Mouse (Mus musculus) small intestine, adult 2 months (tissue): ENCODE measurements around the gene Herpud1. TPM values are rescaled to one million over a fixed set of nuclear protein-coding genes. Genes with fewer than 3 reads are reported as not detected.

Source experiments
- H3K27ac ChIP-seq: fragments of 200-500 bp; 2 replicates; pipeline ENCODE4 v1.5.1; 2012; ENCODE audit warnings: low read depth, low read length, control low read depth, inconsistent platforms; ENCODE audit not compliant: insufficient read depth
- H3K27me3 ChIP-seq: fragments of 200-500 bp; 2 replicates; pipeline ENCODE4 v1.6.1; 2012; ENCODE audit warnings: mild to moderate bottlenecking, moderate library complexity, low read length, inconsistent platforms; ENCODE audit not compliant: control insufficient read depth, insufficient read depth
- H3K36me3 ChIP-seq: fragments of 200-500 bp; 2 replicates; pipeline ENCODE4 v1.6.1; 2012; ENCODE audit warnings: mild to moderate bottlenecking, low read length, control low read depth, inconsistent platforms; ENCODE audit not compliant: control insufficient read depth, insufficient read depth
- H3K4me1 ChIP-seq: fragments of 200-500 bp; 2 replicates; pipeline ENCODE4 v1.6.1; 2012; ENCODE audit warnings: low read length, inconsistent platforms, mixed read lengths; ENCODE audit not compliant: control insufficient read depth, insufficient read depth, insufficient read length
- H3K4me3 ChIP-seq: fragments of 200-500 bp; 2 replicates; pipeline ENCODE4 v1.5.1; 2012; ENCODE audit warnings: low read depth, mild to moderate bottlenecking, control low read depth, inconsistent platforms, low read length, moderate library complexity
- CTCF ChIP-seq: fragments of 200-500 bp; IDR thresholded peaks from 2 replicates; pipeline ENCODE4 v1.5.1; 2012; ENCODE audit warnings: low read depth, mild to moderate bottlenecking, control low read depth, inconsistent platforms, low read length, moderate library complexity, mixed read lengths; ENCODE audit not compliant: insufficient replicate concordance, insufficient read length; ENCODE audit errors: extremely low read depth
- POLR2A ChIP-seq: fragments of 200-500 bp; IDR thresholded peaks from 2 replicates; pipeline ENCODE4 v1.6.1; 2012; ENCODE audit warnings: low read depth, mild to moderate bottlenecking, control low read depth, inconsistent platforms, low read length, moderate library complexity
- WGBS: fragments of 180-500 bp; shearing (Covaris S2); methylation state at CpG from one replicate; pipeline ENCODE4 v1.1.7; 2018; 5-methylcytosine and 5-hydroxymethylcytosine counted together
- polyA plus RNA-seq: library from polyadenylated mRNA; depleted of rRNA; stranded (reverse); fragments of >200 nt; gene quantifications from 2 replicates; pipeline ENCODE4 v1.2.3, GENCODE M21; 2012

Herpud1 gene
- polyA plus RNA-seq, 1 experiment, result 331 TPM

GRCm38 (mm10) chr8:94384166-94384565 lies 2.1 kb upstream of the Herpud1 start:
- Histone ChIP-seq H3K27me3 (no peaks in the 10 kb centered on the region), H3K4me3 (no peak overlapping the region), H3K36me3 (peaks cover under 1% of the 10 kb centered on the region), H3K27ac (no peak overlapping the region), H3K4me1 (peaks cover 5% of the 10 kb centered on the region; the same call in 1 of the 2 replicates)
- TF ChIP-seq CTCF (no peak), POLR2A (no peak)
- WGBS, result 50% methylated on average over 7 of the region's 7 CpGs

- peak; percentile 18; the same call in 1 of the 2 replicates for TF ChIP-seq CTCF
- TF ChIP-seq POLR2A, result no peak
- WGBS, result 20% methylated on average over 20 of the region's 20 CpGs
- H3K4me3 ChIP-seq, result peak overlapping the region; percentile 80
- H3K27ac ChIP-seq, result peak overlapping the region; percentile 77
- peaks cover 5% of the 10 kb centered on the region; the same call in 1 of the 2 replicates for H3K4me1 ChIP-seq
- H3K36me3 ChIP-seq, result peaks cover 15% of the 10 kb centered on the region
- H3K27me3 ChIP-seq, result no peaks in the 10 kb centered on the region
Observed at GRCm38 (mm10) chr8:94385506-94386213, 578 bp upstream of the Herpud1 start.

- TF ChIP-seq POLR2A (peak; percentile 35; the same call in 1 of the 2 replicates), CTCF (peak; percentile 13; the same call in 1 of the 2 replicates)
- peak overlapping the region; percentile 80 for H3K4me3 ChIP-seq
- peak overlapping the region; percentile 97 for H3K27ac ChIP-seq
- WGBS, result under 1% methylated on average over 25 of the region's 25 CpGs
- peaks cover 5% of the 10 kb centered on the region; the same call in 1 of the 2 replicates for H3K4me1 ChIP-seq
- H3K27me3 ChIP-seq, result no peaks in the 10 kb centered on the region
- H3K36me3 ChIP-seq, result peaks cover 30% of the 10 kb centered on the region
Observed at GRCm38 (mm10) chr8:94387027-94387684, 918 bp downstream of the Herpud1 start.

GRCm38 (mm10) chr8:94387785-94388184 lies 1.5 kb downstream of the Herpud1 start:
- TF ChIP-seq CTCF, result peak; percentile 0; the same call in 1 of the 2 replicates
- TF ChIP-seq POLR2A, result no peak
- Histone ChIP-seq H3K4me1 (peaks cover 5% of the 10 kb centered on the region; the same call in 1 of the 2 replicates), H3K27me3 (no peaks in the 10 kb centered on the region), H3K27ac (peak overlapping the region; percentile 96), H3K36me3 (peaks cover 37% of the 10 kb centered on the region), H3K4me3 (peak overlapping the region; percentile 80)
- 5% methylated on average over 6 of the region's 6 CpGs for WGBS

GRCm38 (mm10) chr8:94389531-94389930 lies 3.3 kb downstream of the Herpud1 start:
- H3K4me1 ChIP-seq, result peaks cover 5% of the 10 kb centered on the region; the same call in 1 of the 2 replicates
- no peak for TF ChIP-seq CTCF
- TF ChIP-seq POLR2A, result no peak
- H3K27ac ChIP-seq, result no peak overlapping the region
- WGBS, result 86% methylated on average over 6 of the region's 6 CpGs
- no peaks in the 10 kb centered on the region for H3K27me3 ChIP-seq
- H3K36me3 ChIP-seq, result peaks cover 51% of the 10 kb centered on the region
- H3K4me3 ChIP-seq, result no peak overlapping the region

GRCm38 (mm10) chr8:94390429-94390828 lies 4.2 kb downstream of the Herpud1 start:
- 89% methylated on average over 6 of the region's 6 CpGs for WGBS
- H3K4me1 ChIP-seq, result peaks cover 4% of the 10 kb centered on the region; the same call in 1 of the 2 replicates
- no peak overlapping the region for H3K27ac ChIP-seq
- H3K4me3 ChIP-seq, result no peak overlapping the region
- peaks cover 60% of the 10 kb centered on the region for H3K36me3 ChIP-seq
- no peaks in the 10 kb centered on the region for H3K27me3 ChIP-seq
- TF ChIP-seq CTCF, result no peak
- no peak for TF ChIP-seq POLR2A

GRCm38 (mm10) chr8:94390910-94391309 lies 4.7 kb downstream of the Herpud1 start:
- Histone ChIP-seq H3K4me3 (no peak overlapping the region), H3K4me1 (no peaks in the 10 kb centered on the region), H3K36me3 (peaks cover 65% of the 10 kb centered on the region), H3K27me3 (no peaks in the 10 kb centered on the region), H3K27ac (no peak overlapping the region)
- TF ChIP-seq POLR2A, result no peak
- TF ChIP-seq CTCF, result no peak
- 96% methylated on average over 8 of the region's 8 CpGs for WGBS

- Histone ChIP-seq H3K27ac (no peak overlapping the region), H3K4me3 (no peak overlapping the region), H3K4me1 (no peaks in the 10 kb centered on the region), H3K36me3 (peaks cover 74% of the 10 kb centered on the region), H3K27me3 (no peaks in the 10 kb centered on the region)
- TF ChIP-seq CTCF (peak; percentile 62; the same call in 1 of the 2 replicates), POLR2A (no peak)
- 79% methylated on average over 12 of the region's 12 CpGs for WGBS
Observed at GRCm38 (mm10) chr8:94392147-94392546, 5.9 kb downstream of the Herpud1 start.
